Mouse (Mus musculus) heart, postnatal 0 days (tissue): ENCODE measurements around the gene Socs1.

Experiments used
- CTCF ChIP-seq: IDR thresholded peaks from 2 replicates; pipeline ENCODE4 v1.5.1; 2016; ENCODE audit warnings: antibody characterized with exemption, control low read depth, low read depth
- EP300 ChIP-seq: IDR thresholded peaks from 2 replicates; pipeline ENCODE4 v1.6.1; 2016; ENCODE audit warnings: antibody characterized with exemption, low read depth

GRCm38 (mm10) chr16:10813726-10814125, 28.4 kb upstream of the Socs1 start:
- TF ChIP-seq EP300 (no peak), CTCF (no peak)
